Mouse (Mus musculus) adrenal gland, adult (tissue): ENCODE measurements at regions not wholly inside any gene's neighbourhood (a gene's known extent, or its start where the extent isn't known, plus 50 kb on each side); places are given as distances from the start of the nearest gene placed in this dataset.

Source experiments
- DNase-seq, 2 experiments: peaks; one replicate each; pipeline ENCODE4 v3.0.0; 2022 to 2023; ENCODE audit warnings: low spot score in 1 of 2; ENCODE audit not compliant: inconsistent age in 2 of 2

DNA sequence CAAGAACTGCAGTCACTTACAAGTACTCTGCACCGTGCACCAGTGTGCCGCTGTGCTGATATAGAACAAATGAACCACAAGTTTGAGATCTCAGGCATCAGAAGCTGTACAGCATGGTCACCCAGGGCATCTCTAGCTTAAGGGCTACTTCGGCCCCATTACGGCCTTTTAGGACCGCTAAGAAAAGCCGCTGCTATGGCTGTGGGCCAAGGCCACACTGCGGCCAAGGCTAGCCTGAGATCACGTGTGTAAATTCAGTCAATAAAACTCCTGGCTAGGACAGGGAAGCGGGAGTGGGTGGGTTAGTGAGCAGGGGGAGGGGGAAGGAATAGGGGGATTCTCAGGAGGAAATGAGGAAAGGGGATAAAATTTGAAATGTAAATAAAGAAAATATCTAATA is 50.9 kb upstream of the Atp12a start:
- peak; percentile 77 to 86 for DNase-seq

DNA sequence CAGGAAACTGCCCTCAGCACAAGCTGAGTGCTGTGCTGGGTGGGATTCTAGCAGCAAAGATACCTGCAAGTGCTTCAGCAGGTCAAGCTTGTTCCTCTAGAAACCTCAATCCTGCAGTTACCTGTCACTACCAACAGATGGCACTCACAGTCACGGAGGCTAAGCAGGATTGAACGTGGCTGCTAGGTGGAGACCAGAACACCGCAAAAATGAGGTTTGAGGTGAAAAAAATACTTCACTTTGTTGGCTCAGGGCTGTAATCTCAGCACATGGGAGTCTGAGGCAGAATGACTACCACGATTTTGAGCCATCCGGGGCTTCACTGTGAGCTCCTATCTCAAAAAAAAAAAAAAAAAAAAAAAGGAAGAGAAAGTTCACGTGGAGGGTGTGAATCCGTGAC is 50.4 kb upstream of the Atp12a start:
- peak; percentile 64 to 84 for DNase-seq
